Mouse (Mus musculus): Measurements from ENCODE around the gene Spsb4. TPM values are rescaled to one million over a fixed set of nuclear protein-coding genes. Genes with fewer than 3 reads are reported as not detected.

Spsb4 gene
- polyA plus RNA-seq, 1 experiment from 2014 or later: 1.1 TPM

DNA sequence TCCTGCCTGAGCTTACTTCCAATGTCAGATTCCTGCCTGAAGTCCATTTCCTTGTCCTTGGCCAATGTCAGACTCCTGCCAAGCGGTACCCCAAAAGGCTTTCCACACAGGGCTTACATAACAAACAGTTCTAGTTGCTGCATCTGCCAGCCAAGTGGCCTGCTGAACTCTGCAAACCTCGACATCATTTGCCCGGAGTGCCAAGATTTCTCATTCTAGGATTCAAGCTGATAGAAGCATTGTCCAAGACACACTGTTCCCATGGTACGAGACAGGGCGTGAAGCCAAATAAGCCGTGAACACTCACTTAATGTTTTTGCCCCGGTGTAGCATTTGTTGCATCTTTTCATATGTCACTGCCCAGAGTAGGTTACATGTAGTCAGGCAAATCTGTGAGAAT lies 18.0 kb upstream of the Spsb4 start:
- Histone ChIP-seq H3K4me3 (replicated peaks) (no peak overlapping the region), H3K4me2 (no peak overlapping the region), H3K9me3 (replicated peaks) (no peaks in the 10 kb centered on the region), H3K4me1 (replicated peaks) (no peaks in the 10 kb centered on the region), H3K36me3 (no peaks in the 10 kb centered on the region), H3K27ac (no peak overlapping the region), H3K9ac (no peak overlapping the region), H3K27me3 (no peaks in the 10 kb centered on the region)
- 75% methylated on average over 7 of the region's 7 CpGs for WGBS (ENCODE audit: insufficient replicate concordance)
- no peak for DNase-seq
- ATAC-seq (ENCODE audit: low read depth): no peak

DNA sequence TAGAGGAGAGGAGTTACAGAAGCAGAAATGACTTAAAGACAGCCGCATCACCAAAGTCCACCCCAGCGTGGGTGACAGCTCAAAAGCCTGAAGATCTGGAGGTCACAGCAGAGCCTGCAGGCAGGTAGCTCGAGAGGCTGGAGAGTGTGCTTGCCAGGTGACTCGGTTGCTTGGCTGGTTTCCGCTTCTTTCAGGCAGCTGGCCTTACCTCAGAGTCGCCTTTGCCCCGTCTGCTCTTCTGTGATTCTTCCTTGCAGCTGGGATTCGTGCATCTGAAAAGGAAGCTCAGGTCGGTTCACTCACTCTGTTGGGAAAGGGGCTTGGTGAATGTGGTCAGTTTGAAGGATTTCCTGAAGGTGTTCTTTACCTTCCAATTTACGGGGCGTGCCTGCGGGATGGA lies 8.7 kb upstream of the Spsb4 start:
- 55% methylated on average over 12 of the region's 12 CpGs for WGBS (ENCODE audit: insufficient replicate concordance)
- Histone ChIP-seq H3K36me3 (no peaks in the 10 kb centered on the region), H3K4me1 (replicated peaks) (no peaks in the 10 kb centered on the region), H3K27ac (no peak overlapping the region), H3K4me3 (replicated peaks) (no peak overlapping the region), H3K27me3 (peaks cover 9% of the 10 kb centered on the region; the same call in 1 of the 2 replicates), H3K9me3 (replicated peaks) (no peaks in the 10 kb centered on the region), H3K9ac (no peak overlapping the region), H3K4me2 (no peak overlapping the region)
- DNase-seq (no peak), ATAC-seq (ENCODE audit: low read depth) (no peak)

- H3K9me3 ChIP-seq (replicated peaks): no peaks in the 10 kb centered on the region
- 79% methylated on average over 4 of the region's 4 CpGs for WGBS (ENCODE audit: insufficient replicate concordance)
- no peak for DNase-seq
- ATAC-seq (ENCODE audit: low read depth): no peak
- H3K4me3 ChIP-seq (replicated peaks): no peak overlapping the region
- H3K9ac ChIP-seq: no peak overlapping the region
- no peaks in the 10 kb centered on the region for H3K36me3 ChIP-seq
- H3K4me1 ChIP-seq (replicated peaks): no peaks in the 10 kb centered on the region
- no peak overlapping the region for H3K4me2 ChIP-seq
- H3K27me3 ChIP-seq: peaks cover 9% of the 10 kb centered on the region; the same call in 1 of the 2 replicates
- H3K27ac ChIP-seq: no peak overlapping the region
Observed at GRCm38 (mm10) chr9:97026006-97026405, 7.4 kb upstream of the Spsb4 start.

DNA sequence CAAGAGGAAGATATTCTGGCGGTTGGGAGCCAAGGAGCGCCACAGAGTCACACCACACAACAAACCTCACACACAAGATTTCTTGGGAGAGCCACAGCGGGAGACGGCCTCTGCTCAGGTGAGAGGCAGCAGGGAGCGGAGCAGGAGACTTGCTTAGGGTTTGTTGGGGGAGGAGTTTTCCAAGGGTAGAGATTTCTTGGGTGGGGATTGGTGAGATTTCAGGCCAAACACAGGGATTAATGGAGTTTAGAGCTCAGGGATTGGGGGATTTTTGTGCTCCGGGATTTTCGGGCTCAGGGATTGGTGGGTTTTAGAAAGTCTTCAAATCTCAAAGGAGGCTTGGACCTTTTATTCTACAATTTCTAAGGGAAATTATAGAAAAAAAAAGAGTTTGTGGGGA lies 5.8 kb upstream of the Spsb4 start:
- no peak overlapping the region for H3K9ac ChIP-seq
- no peak overlapping the region for H3K27ac ChIP-seq
- no peaks in the 10 kb centered on the region for H3K36me3 ChIP-seq
- ATAC-seq (ENCODE audit: low read depth): no peak
- H3K4me2 ChIP-seq: no peak overlapping the region
- 63% methylated on average over 7 of the region's 7 CpGs for WGBS (ENCODE audit: insufficient replicate concordance)
- peaks cover 21% of the 10 kb centered on the region for H3K27me3 ChIP-seq
- DNase-seq: no peak
- H3K4me1 ChIP-seq (replicated peaks): no peaks in the 10 kb centered on the region
- no peak overlapping the region for H3K4me3 ChIP-seq (replicated peaks)
- no peaks in the 10 kb centered on the region for H3K9me3 ChIP-seq (replicated peaks)

DNA sequence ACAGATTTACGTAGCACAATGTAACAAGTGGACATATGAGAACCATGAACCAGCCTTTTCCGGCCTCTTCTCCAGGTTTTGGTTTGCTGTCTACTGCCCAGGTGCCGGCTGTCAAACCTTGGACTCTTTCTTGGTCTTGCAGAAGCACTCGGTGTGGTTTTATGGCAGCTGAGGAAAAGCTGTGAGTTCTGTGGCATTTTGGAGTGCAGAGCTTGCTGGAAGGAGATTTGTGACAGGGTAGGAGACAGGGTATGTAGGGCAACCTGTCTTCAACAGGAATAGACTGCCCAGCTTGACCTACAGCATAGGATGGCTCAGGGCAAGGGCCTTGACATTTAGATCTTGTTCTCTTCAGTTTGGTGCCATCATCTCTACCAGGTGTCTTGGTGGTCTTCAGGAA lies 4.3 kb upstream of the Spsb4 start:
- Histone ChIP-seq H3K27me3 (peaks cover 36% of the 10 kb centered on the region), H3K4me3 (replicated peaks) (no peak overlapping the region), H3K27ac (no peak overlapping the region), H3K4me1 (replicated peaks) (peaks cover 5% of the 10 kb centered on the region), H3K36me3 (no peaks in the 10 kb centered on the region), H3K9me3 (replicated peaks) (no peaks in the 10 kb centered on the region), H3K4me2 (no peak overlapping the region), H3K9ac (no peak overlapping the region)
- WGBS (ENCODE audit: insufficient replicate concordance): 66% methylated on average over 4 of the region's 4 CpGs
- no peak for DNase-seq
- no peak for ATAC-seq (ENCODE audit: low read depth)

DNA sequence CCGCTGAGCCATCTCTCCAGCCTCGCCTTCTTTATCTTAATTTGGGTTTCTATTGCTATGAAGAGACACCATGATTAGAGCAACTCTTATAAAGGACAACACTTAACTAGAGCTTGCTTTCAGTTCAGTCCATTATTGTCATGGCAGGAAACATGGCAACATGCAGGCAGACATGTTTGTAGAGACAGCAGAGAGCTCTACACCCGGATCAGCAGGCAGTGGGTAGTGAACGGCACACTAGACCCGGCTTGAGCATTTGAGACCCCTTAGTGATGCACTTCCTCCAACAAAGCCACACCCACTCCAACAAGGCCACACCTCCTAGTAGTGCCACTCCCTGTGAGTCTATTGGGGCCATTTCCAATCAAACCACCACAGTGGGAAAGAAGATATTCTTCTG lies 3.7 kb upstream of the Spsb4 start:
- ATAC-seq (ENCODE audit: low read depth): no peak
- no peaks in the 10 kb centered on the region for H3K36me3 ChIP-seq
- H3K27ac ChIP-seq: no peak overlapping the region
- WGBS (ENCODE audit: insufficient replicate concordance): 56% methylated on average over 5 of the region's 5 CpGs
- H3K9me3 ChIP-seq (replicated peaks): no peaks in the 10 kb centered on the region
- peaks cover 41% of the 10 kb centered on the region for H3K27me3 ChIP-seq
- no peak overlapping the region for H3K4me2 ChIP-seq
- H3K9ac ChIP-seq: no peak overlapping the region
- no peak overlapping the region for H3K4me3 ChIP-seq (replicated peaks)
- H3K4me1 ChIP-seq (replicated peaks): peaks cover 5% of the 10 kb centered on the region
- DNase-seq: no peak

- H3K4me1 ChIP-seq (replicated peaks): peaks cover 5% of the 10 kb centered on the region
- no peaks in the 10 kb centered on the region for H3K36me3 ChIP-seq
- no peak for DNase-seq
- H3K9me3 ChIP-seq (replicated peaks): no peaks in the 10 kb centered on the region
- peaks cover 59% of the 10 kb centered on the region for H3K27me3 ChIP-seq
- no peak overlapping the region for H3K9ac ChIP-seq
- no peak overlapping the region for H3K4me2 ChIP-seq
- no peak overlapping the region for H3K4me3 ChIP-seq (replicated peaks)
- ATAC-seq (ENCODE audit: low read depth): no peak
- no peak overlapping the region for H3K27ac ChIP-seq
- 30% methylated on average over 8 of the region's 8 CpGs for WGBS (ENCODE audit: insufficient replicate concordance)
Observed at GRCm38 (mm10) chr9:97020152-97020551, 1.5 kb upstream of the Spsb4 start.

- peaks cover 64% of the 10 kb centered on the region for H3K27me3 ChIP-seq
- 43% methylated on average over 2 of the region's 2 CpGs for WGBS (ENCODE audit: insufficient replicate concordance)
- no peak for ATAC-seq (ENCODE audit: low read depth)
- H3K9ac ChIP-seq: no peak overlapping the region
- H3K27ac ChIP-seq: no peak overlapping the region
- DNase-seq: no peak
- H3K4me3 ChIP-seq (replicated peaks): no peak overlapping the region
- no peaks in the 10 kb centered on the region for H3K9me3 ChIP-seq (replicated peaks)
- H3K4me1 ChIP-seq (replicated peaks): peaks cover 5% of the 10 kb centered on the region
- no peaks in the 10 kb centered on the region for H3K36me3 ChIP-seq
- H3K4me2 ChIP-seq: no peak overlapping the region
Observed at GRCm38 (mm10) chr9:97019686-97020085, 1.0 kb upstream of the Spsb4 start.

DNA sequence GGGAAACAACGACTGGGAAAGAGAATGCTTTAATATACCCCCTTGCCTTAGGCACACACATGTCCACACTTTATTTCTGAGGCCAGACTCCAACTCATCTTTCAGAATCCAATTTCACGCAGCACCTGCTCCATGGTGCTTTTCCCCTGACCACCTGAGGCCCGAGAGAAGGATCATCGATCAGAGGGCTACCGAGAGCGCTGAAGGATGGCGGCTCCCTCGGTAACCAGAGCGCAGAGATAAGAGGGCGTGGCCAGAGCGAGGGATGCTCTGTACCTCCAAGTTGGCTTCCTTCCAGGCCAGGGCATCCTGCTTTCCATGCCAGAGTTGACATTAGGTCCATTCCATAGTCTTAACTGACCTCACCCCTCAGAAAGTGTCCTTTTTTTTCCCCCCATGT lies 588 bp upstream of the Spsb4 start:
- peak overlapping the region; percentile 69 for H3K4me2 ChIP-seq
- peaks cover 5% of the 10 kb centered on the region for H3K4me1 ChIP-seq (replicated peaks)
- WGBS (ENCODE audit: insufficient replicate concordance): 2% methylated on average over 11 of the region's 11 CpGs
- H3K4me3 ChIP-seq (replicated peaks): peak overlapping the region; percentile 52; the same call in 1 of the 2 replicates
- no peak overlapping the region for H3K27ac ChIP-seq
- peaks cover 67% of the 10 kb centered on the region for H3K27me3 ChIP-seq
- no peaks in the 10 kb centered on the region for H3K9me3 ChIP-seq (replicated peaks)
- no peak for DNase-seq
- no peak for ATAC-seq (ENCODE audit: low read depth)
- no peak overlapping the region for H3K9ac ChIP-seq
- no peaks in the 10 kb centered on the region for H3K36me3 ChIP-seq

DNA sequence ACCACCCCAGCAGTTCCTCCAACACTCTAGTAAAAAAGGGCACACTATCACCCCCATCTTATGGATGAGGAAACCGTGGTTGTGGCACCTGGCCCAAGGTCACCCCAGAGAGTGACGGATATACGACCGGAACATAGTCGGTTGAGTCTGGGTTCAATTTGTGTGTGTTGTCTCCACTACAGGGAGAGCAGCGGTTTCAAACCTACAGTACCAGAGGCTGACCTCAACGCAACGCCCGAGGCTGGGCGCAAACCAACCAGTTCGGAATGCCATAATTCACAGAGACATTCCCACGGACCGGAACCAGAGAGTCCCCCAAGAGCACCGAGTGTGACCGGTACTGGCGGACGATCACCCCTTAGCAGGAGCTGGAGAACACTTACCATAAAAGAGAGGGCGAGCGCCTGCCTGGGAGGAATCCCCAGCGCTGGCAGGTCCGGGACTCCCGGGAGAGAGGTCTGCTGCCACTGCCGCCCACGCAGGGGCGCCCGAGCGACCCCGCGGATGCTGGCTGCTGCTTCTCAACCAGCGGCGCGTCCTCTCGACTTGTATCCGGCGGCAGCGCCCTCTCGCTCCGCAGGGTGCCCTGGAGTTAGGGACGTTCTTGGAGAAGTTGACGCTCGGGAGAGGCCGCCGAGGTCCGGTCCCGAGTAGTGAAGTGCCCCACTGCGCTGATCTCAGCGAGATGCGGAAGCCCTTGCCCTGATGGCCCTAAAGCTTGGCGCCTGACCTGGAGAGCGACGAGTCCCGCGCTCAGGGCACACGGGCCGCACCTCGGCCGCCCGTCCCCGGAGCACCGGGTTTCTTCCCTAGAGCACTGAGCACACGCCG lies 617 bp downstream of the Spsb4 start:
- DNase-seq (no peak), ATAC-seq (ENCODE audit: low read depth) (peak; percentile 14)
- Histone ChIP-seq H3K4me1 (replicated peaks) (peaks cover 5% of the 10 kb centered on the region), H3K9me3 (replicated peaks) (no peaks in the 10 kb centered on the region), H3K27ac (no peak overlapping the region), H3K27me3 (peaks cover 59% of the 10 kb centered on the region), H3K36me3 (no peaks in the 10 kb centered on the region), H3K4me3 (replicated peaks) (peak overlapping the region; percentile 52), H3K9ac (peak overlapping the region; percentile 36), H3K4me2 (peak overlapping the region; percentile 69)
- under 1% methylated on average over 62 of the region's 62 CpGs for WGBS (ENCODE audit: insufficient replicate concordance)

DNA sequence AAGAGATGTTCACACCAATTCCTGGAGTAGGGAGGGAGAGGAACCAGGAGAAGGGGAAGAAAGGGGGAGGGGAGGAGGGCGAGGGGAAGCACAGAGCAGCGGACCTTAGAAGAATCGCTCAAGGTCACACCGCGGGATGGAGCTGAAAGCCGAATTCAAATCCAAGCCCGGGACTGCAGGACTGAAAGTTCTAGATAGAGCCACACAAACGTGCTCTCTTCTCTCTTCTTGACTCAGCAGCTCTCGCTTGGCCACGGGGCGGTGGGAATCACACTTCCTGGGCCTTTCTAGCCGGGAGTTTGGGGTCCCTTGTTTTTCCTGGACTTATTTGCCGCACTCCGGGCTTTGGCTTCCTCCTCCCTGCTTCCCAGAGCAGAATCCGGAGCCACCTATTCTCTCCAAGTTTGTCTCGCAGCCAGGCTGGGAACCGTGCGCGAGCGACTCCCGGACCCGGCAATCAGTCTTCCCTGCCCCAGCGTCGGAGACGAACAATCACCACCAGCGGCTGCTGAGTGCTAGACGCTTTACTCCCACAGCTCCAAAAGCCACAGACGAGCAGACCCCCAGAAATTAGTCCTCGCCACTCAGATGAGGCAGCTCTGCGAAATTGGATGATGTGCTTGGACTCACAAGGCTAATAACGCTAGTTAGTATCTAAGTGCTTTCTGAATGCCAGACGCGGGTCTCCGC lies 1.4 kb downstream of the Spsb4 start:
- Histone ChIP-seq H3K27me3 (peaks cover 59% of the 10 kb centered on the region), H3K9ac (no peak overlapping the region), H3K9me3 (replicated peaks) (no peaks in the 10 kb centered on the region), H3K4me2 (peak overlapping the region; percentile 69), H3K36me3 (no peaks in the 10 kb centered on the region), H3K4me1 (replicated peaks) (peaks cover 5% of the 10 kb centered on the region), H3K27ac (no peak overlapping the region), H3K4me3 (replicated peaks) (peak overlapping the region; percentile 52)
- WGBS (ENCODE audit: insufficient replicate concordance): 1% methylated on average over 34 of the region's 34 CpGs
- ATAC-seq (ENCODE audit: low read depth) (no peak), DNase-seq (no peak)

Data from liver, embryonic 13.5 days (tissue).